Mouse (Mus musculus) induced T-regulatory cell, adult 2 months (primary cell): Measurements from ENCODE around the gene Gm20914.
"Not testable (repeated sequence)": the region's sequence is repeated elsewhere in the genome, so short reads cannot be mapped to it uniquely, and the experiment has no call there.

Source experiments
- DNase-seq: peaks from one replicate; pipeline ENCODE4 v3.0.0-alpha.2; 2012; ENCODE audit warnings: low read depth

The Gm20914 gene

GRCm38 (mm10) chrY:5725678-5726077 lies at the start of gene Gm20914:
Gene Gm20914 (plus strand): TSS chrY:5725978.
- DNase-seq = not testable (repeated sequence)
